Mouse (Mus musculus) brain, embryonic 14.5 days (tissue): ENCODE data around the gene Asic4. TPM values are rescaled to one million over a fixed set of nuclear protein-coding genes. Genes with fewer than 3 reads are reported as not detected.

Source experiments
- DNase-seq: peaks from one replicate; pipeline ENCODE4 v3.0.0-alpha.2; 2011; ENCODE audit warnings: low read depth
- CTCF ChIP-seq: fragments of 200-500 bp; IDR thresholded peaks from 2 replicates; pipeline ENCODE4 v1.5.1; 2012; ENCODE audit warnings: inconsistent platforms, mild to moderate bottlenecking, moderate library complexity, borderline replicate concordance; ENCODE audit not compliant: insufficient read depth, insufficient read length; ENCODE audit errors: extremely low read depth
- POLR2A ChIP-seq: fragments of 200-500 bp; IDR thresholded peaks from 2 replicates; pipeline ENCODE4 v1.6.1; 2012; ENCODE audit warnings: mild to moderate bottlenecking, inconsistent platforms, borderline replicate concordance; ENCODE audit not compliant: poor library complexity, insufficient read depth, insufficient read length, severe bottlenecking; ENCODE audit errors: extremely low read depth
- polyA plus RNA-seq: library from polyadenylated mRNA; depleted of rRNA; stranded (reverse); fragments of >200 nt; gene quantifications from 2 replicates; pipeline ENCODE4 v1.2.3, GENCODE M21; 2012

Gene Asic4
- polyA plus RNA-seq, 1 experiment: 41.3 TPM

DNA sequence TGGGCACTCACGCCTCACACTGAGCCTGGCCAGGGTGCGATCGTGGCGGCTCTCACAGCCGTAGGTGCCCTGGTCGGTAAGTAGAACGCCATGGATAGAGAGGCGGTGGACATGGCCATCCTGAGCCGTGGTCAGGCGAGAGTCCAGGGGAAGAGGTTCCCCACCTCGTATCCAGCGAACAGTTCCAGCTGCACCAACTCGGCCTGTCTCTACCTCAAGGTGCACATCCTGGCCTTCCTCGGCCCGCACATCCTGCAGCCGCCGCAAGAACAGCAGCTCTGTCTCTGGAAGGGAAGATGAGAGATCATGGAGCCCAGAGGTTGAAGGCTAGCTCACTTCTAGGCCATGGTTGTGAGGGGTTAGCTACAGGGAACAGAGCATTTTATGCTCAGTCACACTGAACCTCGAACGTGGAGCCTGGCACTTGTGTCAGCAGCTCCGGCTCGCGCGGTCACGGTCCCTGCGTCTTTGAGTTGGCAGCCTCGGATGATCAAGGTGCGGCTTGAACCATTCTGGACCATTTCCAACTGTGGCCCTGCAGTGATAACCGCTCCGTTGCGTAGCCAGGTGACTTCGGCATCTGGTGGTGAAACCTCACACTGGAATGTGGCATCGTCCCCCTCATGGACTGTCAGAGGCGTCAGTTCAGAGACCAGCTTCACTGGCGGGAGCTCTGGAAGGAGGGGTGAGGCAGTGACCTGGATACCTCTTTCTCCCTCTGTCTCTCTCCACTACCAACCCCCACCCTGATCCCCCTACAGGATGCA, 40.7 kb downstream of the Asic4 start:
- no peak for TF ChIP-seq POLR2A
- no peak for TF ChIP-seq CTCF
- DNase-seq: no peak

DNA sequence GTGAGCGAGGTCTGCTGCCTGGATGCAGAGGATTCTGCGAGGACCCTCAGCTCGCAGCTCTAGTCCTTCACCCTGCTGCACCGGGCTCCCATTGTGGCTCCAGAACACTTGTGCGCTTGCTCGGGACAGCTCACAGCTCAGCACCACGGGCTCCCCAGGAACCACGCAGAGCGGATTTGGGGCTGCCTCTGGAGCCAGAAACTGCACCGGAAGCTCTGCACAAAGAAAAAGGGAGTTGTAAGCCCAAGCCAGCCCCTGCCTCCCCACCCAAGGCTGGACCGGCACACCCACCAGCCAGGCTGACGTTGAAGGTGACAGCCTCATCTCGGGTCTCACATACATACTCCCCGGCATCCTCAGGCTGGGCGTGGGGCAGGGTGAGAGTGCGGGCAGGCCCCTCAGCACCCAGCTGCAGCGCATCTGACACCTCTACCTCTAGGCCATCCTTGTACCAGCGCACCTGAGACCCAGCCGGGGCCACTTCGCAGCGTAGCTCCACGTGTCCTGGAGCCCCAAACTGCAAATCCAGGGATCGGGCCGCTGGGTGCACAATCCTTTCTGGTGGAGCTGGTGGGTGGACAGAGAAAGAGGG, 42.4 kb downstream of the Asic4 start:
- DNase-seq: no peak
- TF ChIP-seq POLR2A (no peak), CTCF (no peak)

DNA sequence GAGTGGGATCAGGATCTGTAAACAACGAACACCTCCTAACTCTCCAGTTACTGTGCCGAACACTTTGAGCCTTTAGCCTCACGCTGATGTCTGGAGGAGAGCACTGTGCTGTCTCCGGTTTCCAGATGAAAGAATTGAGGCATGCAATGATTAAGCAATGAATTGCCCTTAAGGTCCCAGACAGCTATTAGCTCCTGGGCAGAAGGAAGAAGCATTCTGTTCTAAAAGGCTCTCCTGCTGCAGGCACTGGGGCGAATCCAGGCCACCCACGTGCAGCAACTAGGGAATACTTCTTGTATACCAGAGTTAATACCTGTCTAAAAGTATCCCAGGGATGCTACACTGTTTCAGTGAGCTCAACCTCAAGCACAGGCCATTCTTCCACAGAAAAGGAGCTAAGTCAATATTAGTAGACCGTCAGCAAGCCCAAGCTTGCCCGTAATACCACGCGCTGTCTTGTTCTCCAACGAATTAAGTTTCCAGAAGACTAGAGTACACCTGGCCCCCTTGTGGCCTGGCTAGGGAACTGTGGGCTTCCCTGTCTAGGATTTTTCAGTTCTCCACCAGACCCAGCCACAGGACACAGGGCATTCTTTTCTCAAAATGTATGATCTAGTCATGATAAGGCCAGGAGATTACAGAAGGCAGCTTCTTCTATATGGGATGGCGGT, 44.8 kb downstream of the Asic4 start:
- peak; percentile 67 for DNase-seq
- TF ChIP-seq POLR2A (no peak), CTCF (peak; percentile 83)

DNA sequence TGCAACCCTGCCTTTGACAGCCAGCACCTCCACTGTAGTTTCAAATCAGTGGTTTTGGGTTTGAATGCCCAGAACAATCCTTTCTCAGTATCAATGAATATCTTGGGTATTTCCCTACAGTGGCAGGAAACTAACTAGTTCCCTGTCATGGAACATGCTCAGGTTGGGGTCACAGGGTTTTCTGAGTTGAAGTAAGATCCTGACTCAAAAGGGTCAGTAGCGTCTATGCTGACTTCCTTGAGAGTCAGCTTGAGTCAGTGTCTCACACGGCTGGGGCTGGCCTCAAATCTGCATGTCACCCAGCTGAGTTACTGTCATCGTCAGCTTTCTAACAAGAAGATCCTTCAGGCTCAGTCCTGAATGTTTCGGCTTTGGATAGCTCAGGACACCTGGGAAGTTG, 48.7 kb downstream of the Asic4 start:
- TF ChIP-seq POLR2A: no peak
- no peak for TF ChIP-seq CTCF
- no peak for DNase-seq

DNA sequence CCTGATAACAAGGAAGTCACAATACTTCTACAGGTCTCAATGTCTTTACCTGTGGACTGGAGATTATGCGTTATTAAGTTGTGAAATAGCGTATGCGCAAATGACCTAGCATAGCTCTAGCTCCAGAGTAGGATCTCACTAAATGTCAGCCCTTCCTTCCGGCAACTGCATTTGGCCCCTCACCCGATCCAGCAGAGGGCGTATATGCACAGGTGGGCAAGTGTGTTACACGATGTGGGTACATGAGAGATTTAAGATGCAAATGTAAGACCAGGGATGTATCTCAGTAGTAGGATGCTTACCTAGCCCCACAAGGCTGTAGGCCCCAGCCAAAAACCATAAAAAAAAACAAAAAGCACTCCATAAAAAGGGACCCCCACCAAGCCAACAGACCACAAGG, 49.2 kb downstream of the Asic4 start:
- DNase-seq: no peak
- TF ChIP-seq POLR2A: no peak
- peak; percentile 25; the same call in 1 of the 2 replicates for TF ChIP-seq CTCF

DNA sequence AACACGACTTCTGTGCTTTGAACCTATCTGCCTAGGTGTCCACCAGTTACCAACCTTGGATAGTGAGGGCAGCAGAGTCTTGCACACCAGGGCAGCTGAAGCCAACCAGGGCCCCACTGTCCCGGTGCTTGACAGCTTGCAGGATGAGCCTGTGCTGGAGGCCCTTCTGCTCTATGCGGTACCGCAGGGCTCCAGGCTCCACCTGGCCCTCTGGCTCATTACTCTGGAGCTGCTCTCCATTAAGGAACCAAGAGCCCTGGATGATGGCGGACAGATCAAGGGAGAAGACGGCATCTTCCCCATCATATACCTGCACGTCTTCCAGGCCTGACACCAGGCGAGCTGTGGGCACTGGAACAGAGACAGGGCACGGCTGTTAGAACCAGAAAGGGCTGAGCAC, 51.7 kb downstream of the Asic4 start:
- DNase-seq: no peak
- no peak for TF ChIP-seq CTCF
- TF ChIP-seq POLR2A: no peak

DNA sequence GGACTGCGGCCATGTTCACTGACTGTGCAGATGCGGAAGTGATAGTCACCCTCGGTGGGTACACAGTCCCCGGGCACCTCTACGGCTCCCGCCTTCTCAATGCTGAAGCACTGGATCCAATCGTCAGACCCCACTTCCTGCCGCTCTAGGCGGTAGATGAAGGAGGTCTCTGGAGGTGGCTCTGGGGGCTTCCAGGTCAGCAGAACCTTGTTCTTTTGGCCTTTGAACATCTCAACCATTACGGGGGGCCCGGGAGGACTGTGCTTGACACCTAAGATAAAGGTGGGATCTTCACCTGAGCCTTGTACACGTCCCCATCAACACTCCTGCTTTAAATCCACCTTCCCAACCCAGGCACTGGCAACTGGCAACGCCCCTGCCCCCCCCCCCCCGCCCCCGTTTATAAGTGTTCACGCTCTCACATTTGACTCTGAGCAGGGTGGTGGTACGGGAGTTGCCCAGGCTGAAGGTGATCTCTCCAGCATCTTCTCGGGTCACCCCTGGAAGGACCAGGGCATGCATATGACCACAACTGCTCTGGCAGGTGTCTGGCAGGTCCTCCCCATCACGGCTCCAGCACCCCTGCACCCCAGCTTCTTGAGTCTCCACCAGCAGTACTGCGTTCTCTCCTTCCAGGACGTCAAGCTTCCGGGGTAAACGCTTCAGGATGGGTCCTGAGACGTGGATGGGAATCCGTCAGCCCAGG, 52.9 kb downstream of the Asic4 start:
- no peak for DNase-seq
- no peak for TF ChIP-seq CTCF
- TF ChIP-seq POLR2A: no peak

DNA sequence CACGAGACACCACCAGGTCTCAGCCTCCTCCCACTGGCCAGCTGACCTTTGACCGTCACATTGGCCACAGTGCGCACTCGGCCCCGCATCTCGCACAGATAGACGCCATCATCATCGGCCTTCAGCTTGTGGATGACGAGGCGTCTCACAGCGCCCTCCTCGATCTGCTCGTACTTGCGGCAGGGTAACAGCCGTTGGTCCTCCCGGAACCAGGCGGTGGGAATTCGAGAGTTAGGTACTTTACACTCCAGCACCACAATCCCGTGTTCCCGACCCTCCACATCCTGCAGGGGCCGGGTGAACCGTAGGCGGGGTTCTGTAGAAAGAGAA, 53.4 kb downstream of the Asic4 start:
- no peak for DNase-seq
- no peak for TF ChIP-seq POLR2A
- no peak for TF ChIP-seq CTCF

DNA sequence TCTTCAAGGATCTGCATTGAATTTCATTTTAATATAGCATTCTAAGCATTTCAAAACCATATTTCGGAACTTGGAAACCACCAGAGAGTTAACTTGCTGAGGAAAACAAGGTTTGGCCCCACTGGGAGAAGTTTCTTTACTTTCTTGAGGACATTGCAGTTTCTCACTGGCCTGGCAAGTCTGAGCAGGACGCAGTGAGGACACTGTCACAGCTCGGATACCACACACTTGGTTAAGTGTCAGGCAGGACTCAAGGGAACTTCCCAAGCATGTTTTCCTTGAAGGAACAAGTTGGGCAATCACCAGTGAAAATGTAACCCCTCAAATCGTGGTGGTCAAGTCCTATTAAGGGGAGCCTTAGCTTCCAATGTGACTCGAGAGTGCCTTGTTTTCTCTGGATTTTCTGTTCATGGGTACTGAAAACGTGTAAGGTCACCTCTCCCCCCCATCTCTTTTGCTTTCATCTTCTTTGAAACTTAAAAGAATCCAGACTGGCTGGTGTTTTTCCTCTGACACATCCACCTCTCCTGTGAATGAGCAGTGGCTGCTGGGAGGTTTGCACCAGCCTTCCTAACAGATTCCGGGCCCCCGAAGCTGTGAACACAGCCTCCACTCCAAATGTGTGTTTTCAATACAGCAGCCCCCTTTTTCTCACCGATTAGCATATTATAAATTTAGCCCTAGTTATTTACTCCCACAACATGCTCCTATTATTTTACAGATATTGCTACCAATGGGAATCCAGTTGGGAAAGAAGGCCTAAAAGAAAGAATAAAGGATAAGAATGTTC, 54.2 kb downstream of the Asic4 start:
- no peak for DNase-seq
- TF ChIP-seq CTCF: no peak
- no peak for TF ChIP-seq POLR2A

DNA sequence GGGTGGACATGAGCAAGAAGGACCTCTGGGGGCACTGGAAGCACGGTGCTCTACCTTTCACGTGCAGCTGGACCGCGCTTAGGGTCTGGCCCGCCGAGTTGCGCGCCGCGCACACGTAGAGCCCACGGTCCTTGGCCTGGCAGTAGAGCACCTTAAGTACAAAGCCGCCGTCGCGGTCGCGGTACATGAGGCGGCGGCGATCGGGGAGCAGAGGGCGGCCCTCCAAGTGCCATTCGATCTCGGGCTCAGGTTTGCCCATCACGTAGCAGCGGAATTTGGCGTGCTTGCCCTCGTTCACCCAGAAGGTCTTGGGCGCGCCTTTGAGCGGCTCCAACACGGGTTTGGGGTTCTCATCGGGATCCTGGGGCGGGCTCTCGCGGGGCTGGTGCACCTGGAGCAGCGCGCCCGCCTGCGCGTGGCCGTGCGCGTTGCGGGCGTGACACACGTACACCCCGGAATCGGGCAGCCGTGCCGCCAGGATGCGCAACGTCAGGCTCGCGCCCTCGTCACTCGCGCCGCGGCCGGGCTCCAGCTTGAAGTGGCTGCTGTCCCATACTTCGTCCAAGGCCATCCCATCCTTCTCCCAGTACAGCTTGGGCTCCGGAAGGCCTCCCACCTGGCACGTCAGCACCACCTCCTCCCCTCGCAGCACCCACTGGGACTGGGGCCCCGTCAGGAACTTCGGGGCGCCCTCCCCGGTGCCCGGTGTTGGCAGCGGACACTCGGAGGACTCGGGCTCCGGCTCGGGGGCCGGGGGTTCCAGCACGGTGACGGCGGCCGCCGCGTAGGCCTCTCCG, 55.1 kb downstream of the Asic4 start:
- TF ChIP-seq POLR2A (peak; percentile 72), CTCF (no peak)
- DNase-seq: peak; percentile 86

DNA sequence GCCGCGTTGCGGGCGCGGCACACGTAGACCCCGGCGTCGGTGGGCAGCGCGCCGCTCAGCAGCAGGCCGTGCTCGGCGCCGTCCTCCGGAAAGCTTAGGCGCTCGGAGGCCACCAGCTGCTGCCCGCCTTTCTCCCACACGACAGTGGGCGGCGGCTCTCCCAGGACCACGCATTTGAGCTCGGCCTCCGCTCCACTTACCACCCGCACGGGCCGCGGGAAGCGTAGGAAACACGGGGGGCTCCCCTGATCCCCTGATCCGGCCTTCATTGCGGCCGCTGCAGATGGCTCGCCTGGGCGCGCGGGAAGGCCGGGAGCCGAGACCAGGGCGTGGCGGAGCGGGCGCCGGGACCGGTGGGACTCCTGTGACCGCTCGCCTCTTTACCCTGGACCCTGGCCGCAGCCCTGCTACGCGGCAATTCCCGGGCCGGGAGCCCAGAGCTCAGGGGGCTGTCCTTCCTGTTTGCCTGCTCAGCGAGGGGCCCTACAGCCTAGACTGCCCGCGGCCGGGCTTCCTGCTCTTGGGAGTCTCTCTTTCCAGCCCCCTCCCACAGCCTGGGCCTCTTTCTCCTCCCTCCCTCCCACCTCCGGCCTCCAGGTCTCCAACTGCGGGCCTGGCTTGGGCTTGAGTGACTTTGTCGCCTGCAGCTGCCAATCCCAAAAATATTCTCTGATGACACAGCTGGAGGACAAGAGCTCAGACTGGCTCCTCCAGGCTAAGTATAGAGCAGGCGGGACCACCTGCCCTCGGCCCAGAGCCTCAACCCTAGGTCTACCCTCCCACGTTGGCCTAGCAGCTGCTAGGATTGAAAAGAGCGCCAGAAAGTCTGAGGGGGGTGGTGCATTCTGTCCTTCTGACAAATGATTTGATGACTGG, 56.0 kb downstream of the Asic4 start, which contains the start of gene Obsl1:
Gene Obsl1 (minus strand): TSS at position 497 of the 876 bp plus-strand sequence.
- DNase-seq: peak; percentile 78
- no peak for TF ChIP-seq CTCF
- TF ChIP-seq POLR2A: peak; percentile 28
